Mouse (Mus musculus): Measurements from ENCODE around the gene Tomm70a.

Tomm70a gene

GRCm38 (mm10) chr16:57189493-57189892, 68.0 kb downstream of the Tomm70a start:
- no peak for DNase-seq (ENCODE audit: low spot score in 2 of 2)

- DNase-seq (ENCODE audit: low spot score in 2 of 2): no peak
Measured at GRCm38 (mm10) chr16:57190390-57190789, 68.9 kb downstream of the Tomm70a start.

- DNase-seq (ENCODE audit: low spot score in 2 of 2): no peak
Measured at GRCm38 (mm10) chr16:57191214-57191613, 69.7 kb downstream of the Tomm70a start.

GRCm38 (mm10) chr16:57196590-57196989, 75.1 kb downstream of the Tomm70a start:
- DNase-seq (ENCODE audit: low spot score in 2 of 2): no peak

GRCm38 (mm10) chr16:57197281-57197680, 75.8 kb downstream of the Tomm70a start:
- no peak for DNase-seq (ENCODE audit: low spot score in 2 of 2)
